Mouse (Mus musculus) hindbrain, embryonic 11.5 days (tissue): ENCODE results near the gene Letmd1. TPM values are rescaled to one million over a fixed set of nuclear protein-coding genes. Genes with fewer than 3 reads are reported as not detected.

Source experiments
- polyA plus RNA-seq: library from polyadenylated mRNA; unstranded; fragments of >200 nt; fragmentation: Nextera tagmentation; extraction: Ambion mirVana; gene quantifications from 2 replicates; pipeline ENCODE4 v1.2.1, GENCODE M21; 2014

The Letmd1 gene
- polyA plus RNA-seq, 1 experiment from 2014 or later: 48.6 TPM

Other genes starting within 250 kb of the Letmd1 start
- gene Atf1, start 241.2 kb upstream of the Letmd1 start, polyA plus RNA-seq: 27.7 and 35.5 TPM in 2 replicates
- not detected in 2 replicates for gene Tmprss12, start 188.2 kb upstream of the Letmd1 start, polyA plus RNA-seq
- 3.3 and 3.4 TPM in 2 replicates for gene Mettl7a1, start 164.9 kb upstream of the Letmd1 start, polyA plus RNA-seq
- gene Mettl7a3, start 134.1 kb upstream of the Letmd1 start, polyA plus RNA-seq: 0.08 and 0.19 TPM in 2 replicates
- 0.19 TPM in 1 of 2 replicates, not detected in the other for gene Methig1, start 115.9 kb upstream of the Letmd1 start, polyA plus RNA-seq
- gene Mettl7a2, start 115.8 kb upstream of the Letmd1 start, polyA plus RNA-seq: not detected in 2 replicates
- not detected in 2 replicates for gene Higd1c, start 104.5 kb upstream of the Letmd1 start, polyA plus RNA-seq
- gene Gm5475, start 46.9 kb upstream of the Letmd1 start, polyA plus RNA-seq: not detected in 2 replicates
- gene Slc11a2, start 44.0 kb upstream of the Letmd1 start, polyA plus RNA-seq: 19.1 and 24.1 TPM in 2 replicates
- 21.8 and 26.1 TPM in 2 replicates for gene Csrnp2, start 26.5 kb downstream of the Letmd1 start, polyA plus RNA-seq
- gene Tfcp2, start 83.0 kb downstream of the Letmd1 start, polyA plus RNA-seq: 28.4 and 29.8 TPM in 2 replicates
- 15.7 and 16.2 TPM in 2 replicates for gene Pou6f1, start 131.0 kb downstream of the Letmd1 start, polyA plus RNA-seq
- 256 and 266 TPM in 2 replicates for gene Dazap2, start 146.3 kb downstream of the Letmd1 start, polyA plus RNA-seq
- gene Smagp, start 167.9 kb downstream of the Letmd1 start, polyA plus RNA-seq: 4.1 and 5.5 TPM in 2 replicates
- 4.0 and 5.5 TPM in 2 replicates for gene Bin2, start 200.5 kb downstream of the Letmd1 start, polyA plus RNA-seq
- 0.99 and 1.7 TPM in 2 replicates for gene Cela1, start 218.9 kb downstream of the Letmd1 start, polyA plus RNA-seq